Mouse (Mus musculus): ENCODE results near the gene Myl12a. TPM values are rescaled to one million over a fixed set of nuclear protein-coding genes. Genes with fewer than 3 reads are reported as not detected.

Gene Myl12a
- 52.3 and 67.2 TPM in 2 replicates for polyA plus RNA-seq (2012; rRNA removed)

GRCm38 (mm10) chr17:71002744-71003094 is at the start of gene Myl12a:
Gene Myl12a, minus strand, starts transcription at chr17:71002878.

GRCm38 (mm10) chr17:71002081-71002743 is 466 bp downstream of the Myl12a start, which contains the start of gene Myom1:
Gene Myom1, plus strand, starts transcription at chr17:71002633.

Other genes starting within 250 kb of the Myl12a start
- gene Tgif1, start 149.3 kb downstream of the Myl12a start, polyA plus RNA-seq (2012; rRNA removed): 39.3 and 45.6 TPM in 2 replicates
- gene Myom1, start 245 bp downstream of the Myl12a start, polyA plus RNA-seq (2012; rRNA removed): 13.4 and 13.6 TPM in 2 replicates
- 11.1 and 14.1 TPM in 2 replicates for gene Lpin2, start 179.7 kb upstream of the Myl12a start, polyA plus RNA-seq (2012; rRNA removed)